Mouse (Mus musculus) limb, embryonic 13.5 days (tissue): ENCODE data around the gene Amz2. TPM values are rescaled to one million over a fixed set of nuclear protein-coding genes. Genes with fewer than 3 reads are reported as not detected.

Source experiments
- microRNA-seq: library from miRNA; unstranded; fragments of <30 nt; microRNA quantifications from one replicate; pipeline ENCODE4, GENCODE M21; 2016
- polyA plus RNA-seq: library from polyadenylated mRNA; unstranded; fragments of >200 nt; fragmentation: Nextera tagmentation; extraction: Ambion mirVana; gene quantifications from 2 replicates; pipeline ENCODE4 v1.2.1, GENCODE M21; 2015

Gene Amz2
- polyA plus RNA-seq, 1 experiment from 2014 or later: 48.5 TPM

Small RNAs within 50 kb of the gene (microRNA-seq; reads per million reads assigned to microRNA genes)
- gene Gm25540: not detected

Other genes with a start within 250 kb of the Amz2 start
- 4.9 TPM in 2 replicates for gene Rgs9, start 127.8 kb upstream of the Amz2 start, polyA plus RNA-seq
- 21.6 and 21.7 TPM in 2 replicates for gene Gna13, start 63.1 kb upstream of the Amz2 start, polyA plus RNA-seq
- not detected in 2 replicates for gene 9930022D16Rik, start 12.0 kb upstream of the Amz2 start, polyA plus RNA-seq
- 4.1 and 4.2 TPM in 2 replicates for gene Arsg, start 47.4 kb downstream of the Amz2 start, polyA plus RNA-seq
- 3.7 and 3.8 TPM in 2 replicates for gene Slc16a6, start 47.7 kb downstream of the Amz2 start, polyA plus RNA-seq
- gene Wipi1, start 186.0 kb downstream of the Amz2 start, polyA plus RNA-seq: 51.0 and 52.7 TPM in 2 replicates
- gene Prkar1a, start 223.5 kb downstream of the Amz2 start, polyA plus RNA-seq: 346 and 360 TPM in 2 replicates